Mouse (Mus musculus) cerebellum, adult 2 months (tissue): ENCODE data around the gene Ifnar2. TPM values are rescaled to one million over a fixed set of nuclear protein-coding genes. Genes with fewer than 3 reads are reported as not detected.

ENCODE experiments used
- DNase-seq, 2 experiments: peaks; one replicate each; pipeline ENCODE4 v3.0.0; 2021
- H3K27ac ChIP-seq: fragments of 200-500 bp; 2 replicates; pipeline ENCODE4 v1.5.1; 2012; ENCODE audit warnings: low read length, control low read depth, inconsistent platforms; ENCODE audit not compliant: insufficient read depth
- H3K27me3 ChIP-seq: fragments of 200-500 bp; 2 replicates; pipeline ENCODE4 v1.6.1; 2012; ENCODE audit warnings: inconsistent platforms, mild to moderate bottlenecking, low read length, moderate library complexity; ENCODE audit not compliant: control insufficient read depth, insufficient read depth
- H3K4me1 ChIP-seq: fragments of 200-500 bp; 2 replicates; pipeline ENCODE4 v1.6.1; 2011; ENCODE audit warnings: low read length; ENCODE audit not compliant: control insufficient read depth, insufficient read depth
- H3K4me3 ChIP-seq: fragments of 200-500 bp; replicated peaks from 2 replicates; pipeline ENCODE3; 2011; ENCODE audit warnings: mild to moderate bottlenecking, low read depth, low read length, control low read depth; ENCODE audit not compliant: insufficient read depth
- CTCF ChIP-seq: fragments of 200-500 bp; IDR thresholded peaks from 2 replicates; pipeline ENCODE4 v1.5.1; 2011; ENCODE audit warnings: low read depth, mild to moderate bottlenecking, control low read depth, low read length, moderate library complexity, borderline replicate concordance; ENCODE audit not compliant: insufficient read depth
- POLR2A ChIP-seq: fragments of 200-500 bp; IDR thresholded peaks from 2 replicates; pipeline ENCODE4 v1.6.1; 2011; ENCODE audit warnings: low read length, control low read depth, borderline replicate concordance; ENCODE audit not compliant: insufficient read depth
- WGBS: fragments of 180-500 bp; shearing (Covaris S2); methylation state at CpG from one replicate; pipeline ENCODE4 v1.1.7; 2018; 5-methylcytosine and 5-hydroxymethylcytosine counted together
- polyA plus RNA-seq: library from polyadenylated mRNA; depleted of rRNA; stranded (reverse); fragments of >200 nt; gene quantifications from 2 replicates; pipeline ENCODE4 v1.2.3, GENCODE M21; 2012

The Ifnar2 gene
- polyA plus RNA-seq, 1 experiment: 33.9 TPM

GRCm38 (mm10) chr16:91374253-91374634, 1.7 kb downstream of the Ifnar2 start:
- WGBS: 97% methylated on average over 3 of the region's 3 CpGs
- H3K4me3 ChIP-seq: no peak overlapping the region
- H3K27me3 ChIP-seq: no peaks in the 10 kb centered on the region
- TF ChIP-seq CTCF: no peak
- TF ChIP-seq POLR2A: no peak
- H3K4me1 ChIP-seq: no peaks in the 10 kb centered on the region
- DNase-seq: no peak
- no peak overlapping the region for H3K27ac ChIP-seq

GRCm38 (mm10) chr16:91376701-91377100, 4.1 kb downstream of the Ifnar2 start:
- DNase-seq: no peak
- Histone ChIP-seq H3K4me1 (no peaks in the 10 kb centered on the region), H3K4me3 (no peak overlapping the region), H3K27ac (no peak overlapping the region), H3K27me3 (no peaks in the 10 kb centered on the region)
- no peak for TF ChIP-seq POLR2A
- TF ChIP-seq CTCF: no peak
- 69% methylated on average over 10 of the region's 10 CpGs for WGBS

GRCm38 (mm10) chr16:91378431-91378986, 5.9 kb downstream of the Ifnar2 start:
- WGBS: 70% methylated on average over 17 of the region's 17 CpGs

GRCm38 (mm10) chr16:91378991-91379390, 6.4 kb downstream of the Ifnar2 start:
- WGBS: 47% methylated on average over 9 of the region's 9 CpGs
- H3K27me3 ChIP-seq: no peaks in the 10 kb centered on the region
- DNase-seq: no peak
- TF ChIP-seq CTCF (no peak), POLR2A (no peak)
- H3K4me3 ChIP-seq: no peak overlapping the region
- no peak overlapping the region for H3K27ac ChIP-seq
- H3K4me1 ChIP-seq: no peaks in the 10 kb centered on the region

More at GRCm38 (mm10) chr16:91378431-91378986, 5.9 kb downstream of the Ifnar2 start:
- no peak overlapping the region for H3K4me3 ChIP-seq
- DNase-seq: no peak
- no peaks in the 10 kb centered on the region for H3K27me3 ChIP-seq
- H3K27ac ChIP-seq: no peak overlapping the region
- no peaks in the 10 kb centered on the region for H3K4me1 ChIP-seq
- TF ChIP-seq POLR2A (no peak), CTCF (no peak)

- 50% methylated on average over 3 of the region's 3 CpGs for WGBS
- TF ChIP-seq CTCF: no peak
- TF ChIP-seq POLR2A: no peak
- DNase-seq: no peak
These were observed 6.8 kb downstream of the Ifnar2 start for GRCm38 (mm10) chr16:91379412-91379811.

GRCm38 (mm10) chr16:91380151-91380550, 7.6 kb downstream of the Ifnar2 start:
- Histone ChIP-seq H3K4me3 (no peak overlapping the region), H3K27me3 (no peaks in the 10 kb centered on the region), H3K4me1 (no peaks in the 10 kb centered on the region), H3K27ac (no peak overlapping the region)
- DNase-seq: no peak
- 94% methylated on average over 5 of the region's 5 CpGs for WGBS
- TF ChIP-seq CTCF (no peak), POLR2A (no peak)

More at GRCm38 (mm10) chr16:91379412-91379811, 6.8 kb downstream of the Ifnar2 start:
- Histone ChIP-seq H3K27ac (no peak overlapping the region), H3K27me3 (no peaks in the 10 kb centered on the region), H3K4me1 (no peaks in the 10 kb centered on the region), H3K4me3 (no peak overlapping the region)

- no peak overlapping the region for H3K4me3 ChIP-seq
- H3K27me3 ChIP-seq: no peaks in the 10 kb centered on the region
- no peaks in the 10 kb centered on the region for H3K4me1 ChIP-seq
- H3K27ac ChIP-seq: no peak overlapping the region
- 79% methylated on average over 4 of the region's 4 CpGs for WGBS
- TF ChIP-seq POLR2A (no peak), CTCF (no peak)
- no peak for DNase-seq
These were observed 9.0 kb downstream of the Ifnar2 start for GRCm38 (mm10) chr16:91381606-91382005.

GRCm38 (mm10) chr16:91382261-91382790, 9.7 kb downstream of the Ifnar2 start:
- no peaks in the 10 kb centered on the region for H3K27me3 ChIP-seq
- no peak overlapping the region for H3K27ac ChIP-seq
- H3K4me1 ChIP-seq: no peaks in the 10 kb centered on the region
- DNase-seq: no peak
- TF ChIP-seq CTCF (no peak), POLR2A (no peak)
- 90% methylated on average over 9 of the region's 9 CpGs for WGBS
- no peak overlapping the region for H3K4me3 ChIP-seq

- no peak for DNase-seq
- Histone ChIP-seq H3K27ac (no peak overlapping the region), H3K4me3 (no peak overlapping the region), H3K4me1 (no peaks in the 10 kb centered on the region), H3K27me3 (no peaks in the 10 kb centered on the region)
- TF ChIP-seq CTCF (no peak), POLR2A (no peak)
- 88% methylated on average over 4 of the region's 4 CpGs for WGBS
These were observed 11.6 kb downstream of the Ifnar2 start for GRCm38 (mm10) chr16:91384221-91384620.
